Mouse (Mus musculus): Measurements from ENCODE around the gene Kcnq5. TPM values are rescaled to one million over a fixed set of nuclear protein-coding genes. Genes with fewer than 3 reads are reported as not detected.
"Not testable (repeated sequence)": the region's sequence is repeated elsewhere in the genome, so short reads cannot be mapped to it uniquely, and the experiment has no call there.

Kcnq5 gene
- polyA plus RNA-seq, 1 experiment from 2014 or later, result 1.3 TPM

DNA sequence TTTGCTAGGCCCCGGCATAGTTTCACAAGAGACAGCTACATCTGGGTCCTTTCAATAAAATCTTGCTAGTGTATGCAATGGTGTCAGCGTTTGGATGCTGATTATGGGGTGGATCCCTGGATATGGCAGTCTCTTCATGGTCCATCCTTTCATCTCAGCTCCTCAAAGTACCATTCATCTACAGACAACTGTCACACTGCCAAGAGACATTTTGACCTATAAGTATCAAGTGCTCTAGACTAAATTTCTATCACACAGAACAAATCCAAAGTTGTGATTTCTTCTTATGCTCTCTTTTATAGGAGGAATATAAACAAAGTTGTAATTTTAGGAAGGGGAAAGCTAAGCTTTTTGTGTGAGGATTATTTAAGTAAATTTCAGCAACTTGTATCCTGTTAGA is 238.5 kb downstream of the Kcnq5 start:
- not testable (repeated sequence) for DNase-seq (ENCODE audit: low spot score); H3K9ac ChIP-seq (ENCODE audit: low read depth, low read length); H3K9me3 ChIP-seq (ENCODE audit: control insufficient read depth, low read length); H3K27me3 ChIP-seq (ENCODE audit: control insufficient read depth, insufficient read depth, low read length); H3K27ac ChIP-seq (ENCODE audit: low read depth, low read length); H3K4me3 ChIP-seq (ENCODE audit: low read depth, low read length); H3K4me2 ChIP-seq (replicated peaks; ENCODE audit: low read depth, low read length); H3K4me1 ChIP-seq (replicated peaks; ENCODE audit: control insufficient read depth, insufficient read depth, low read length); ATAC-seq (ENCODE audit: low FRiP score); H3K36me3 ChIP-seq (ENCODE audit: control insufficient read depth, insufficient read depth, low read length)
- WGBS, result 67% methylated on average over 1 of the region's 2 CpGs

DNA sequence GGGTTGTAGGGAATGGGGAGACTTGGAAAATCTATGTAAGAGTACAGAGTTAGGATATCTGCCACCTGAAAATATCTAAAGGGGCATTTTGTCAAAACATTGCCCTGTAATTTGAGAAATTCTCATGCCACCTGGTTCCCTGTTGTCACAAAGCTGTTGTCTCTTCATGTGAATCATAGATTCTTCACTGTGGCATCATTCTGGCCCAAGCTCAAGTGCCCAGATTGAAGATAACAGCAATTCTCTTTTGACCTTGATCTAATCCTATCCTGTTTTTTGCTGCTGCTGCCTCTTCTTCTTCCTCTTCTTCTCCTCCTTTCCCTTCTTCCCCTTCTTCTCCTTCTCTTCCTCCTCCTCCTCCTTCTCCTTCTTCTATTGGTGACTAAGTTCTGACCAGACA is 240.5 kb downstream of the Kcnq5 start:
- Histone ChIP-seq H3K9me3 (ENCODE audit: control insufficient read depth, low read length) (no peaks in the 10 kb centered on the region), H3K9ac (ENCODE audit: low read depth, low read length) (no peak overlapping the region), H3K4me2 (replicated peaks; ENCODE audit: low read depth, low read length) (no peak overlapping the region), H3K27ac (ENCODE audit: low read depth, low read length) (no peak overlapping the region), H3K4me1 (replicated peaks; ENCODE audit: control insufficient read depth, insufficient read depth, low read length) (no peaks in the 10 kb centered on the region), H3K4me3 (ENCODE audit: low read depth, low read length) (no peak overlapping the region), H3K27me3 (ENCODE audit: control insufficient read depth, insufficient read depth, low read length) (no peaks in the 10 kb centered on the region), H3K36me3 (ENCODE audit: control insufficient read depth, insufficient read depth, low read length) (no peaks in the 10 kb centered on the region)
- ATAC-seq (ENCODE audit: low FRiP score) (no peak), DNase-seq (ENCODE audit: low spot score) (no peak)

- Histone ChIP-seq H3K27me3 (ENCODE audit: control insufficient read depth, insufficient read depth, low read length) (no peaks in the 10 kb centered on the region), H3K4me2 (replicated peaks; ENCODE audit: low read depth, low read length) (no peak overlapping the region), H3K4me3 (ENCODE audit: low read depth, low read length) (no peak overlapping the region), H3K4me1 (replicated peaks; ENCODE audit: control insufficient read depth, insufficient read depth, low read length) (no peaks in the 10 kb centered on the region), H3K36me3 (ENCODE audit: control insufficient read depth, insufficient read depth, low read length) (no peaks in the 10 kb centered on the region), H3K9ac (ENCODE audit: low read depth, low read length) (no peak overlapping the region), H3K9me3 (ENCODE audit: control insufficient read depth, low read length) (no peaks in the 10 kb centered on the region), H3K27ac (ENCODE audit: low read depth, low read length) (no peak overlapping the region)
- ATAC-seq (ENCODE audit: low FRiP score), result no peak
- WGBS, result 90% methylated on average over 3 of the region's 3 CpGs
- DNase-seq (ENCODE audit: low spot score), result no peak
These were observed 246.9 kb downstream of the Kcnq5 start for GRCm38 (mm10) chr1:21714816-21715215.

DNA sequence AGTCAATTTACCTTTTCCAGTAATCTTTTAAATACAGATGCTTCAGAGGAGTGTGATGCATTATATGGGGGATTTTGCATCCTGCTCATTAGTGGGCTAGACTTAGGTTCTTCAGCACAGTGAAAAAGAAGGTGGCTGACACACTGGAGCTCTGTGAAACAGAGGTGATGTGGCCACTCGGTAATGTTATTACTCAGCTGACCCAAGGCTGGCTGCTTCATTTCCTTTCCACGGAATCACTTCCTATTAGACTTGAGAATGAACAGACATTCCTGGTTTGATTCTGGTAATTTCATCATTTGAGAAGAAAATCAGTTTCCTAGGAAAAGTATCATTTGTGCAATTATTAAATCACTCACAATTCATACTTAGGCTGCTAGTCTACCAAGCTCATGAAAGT is 249.0 kb downstream of the Kcnq5 start:
- H3K27ac ChIP-seq (ENCODE audit: low read depth, low read length), result no peak overlapping the region
- H3K27me3 ChIP-seq (ENCODE audit: control insufficient read depth, insufficient read depth, low read length), result no peaks in the 10 kb centered on the region
- H3K9me3 ChIP-seq (ENCODE audit: control insufficient read depth, low read length), result no peaks in the 10 kb centered on the region
- H3K4me2 ChIP-seq (replicated peaks; ENCODE audit: low read depth, low read length), result no peak overlapping the region
- no peaks in the 10 kb centered on the region for H3K4me1 ChIP-seq (replicated peaks; ENCODE audit: control insufficient read depth, insufficient read depth, low read length)
- no peaks in the 10 kb centered on the region for H3K36me3 ChIP-seq (ENCODE audit: control insufficient read depth, insufficient read depth, low read length)
- no peak for ATAC-seq (ENCODE audit: low FRiP score)
- no peak for DNase-seq (ENCODE audit: low spot score)
- WGBS, result 82% methylated on average over 2 of the region's 2 CpGs
- no peak overlapping the region for H3K9ac ChIP-seq (ENCODE audit: low read depth, low read length)
- no peak overlapping the region for H3K4me3 ChIP-seq (ENCODE audit: low read depth, low read length)

- DNase-seq (ENCODE audit: low spot score), result no peak
- H3K27me3 ChIP-seq (ENCODE audit: control insufficient read depth, insufficient read depth, low read length), result no peaks in the 10 kb centered on the region
These were observed 271.3 kb downstream of the Kcnq5 start for GRCm38 (mm10) chr1:21690458-21690857.

DNA sequence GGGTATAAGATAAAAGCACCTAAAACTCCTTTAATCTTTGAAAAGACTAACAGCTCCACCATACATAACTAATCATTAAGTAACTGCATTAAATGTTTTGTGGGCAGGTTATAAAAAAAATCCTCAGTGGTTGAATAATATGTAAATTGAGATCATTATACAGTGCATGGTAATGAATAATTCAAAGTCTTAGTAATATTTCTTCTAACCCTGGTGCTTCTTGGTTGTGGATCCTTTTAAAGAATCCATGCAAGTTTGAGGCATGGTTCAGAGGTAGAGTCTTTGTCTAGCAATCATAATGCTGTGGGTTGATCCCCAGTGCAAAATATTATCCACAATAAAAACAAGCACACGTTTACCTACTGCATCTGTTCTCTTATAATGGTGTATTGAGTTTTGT is 272.8 kb downstream of the Kcnq5 start:
- DNase-seq (ENCODE audit: low spot score), result no peak
- ATAC-seq (ENCODE audit: low FRiP score), result no peak
- no peaks in the 10 kb centered on the region for H3K9me3 ChIP-seq (ENCODE audit: control insufficient read depth, low read length)
- no peak overlapping the region for H3K9ac ChIP-seq (ENCODE audit: low read depth, low read length)
- no peaks in the 10 kb centered on the region for H3K36me3 ChIP-seq (ENCODE audit: control insufficient read depth, insufficient read depth, low read length)
- no peaks in the 10 kb centered on the region for H3K4me1 ChIP-seq (replicated peaks; ENCODE audit: control insufficient read depth, insufficient read depth, low read length)
- no peak overlapping the region for H3K4me2 ChIP-seq (replicated peaks; ENCODE audit: low read depth, low read length)
- H3K4me3 ChIP-seq (ENCODE audit: low read depth, low read length), result no peak overlapping the region
- no peaks in the 10 kb centered on the region for H3K27me3 ChIP-seq (ENCODE audit: control insufficient read depth, insufficient read depth, low read length)
- WGBS, result 86% methylated on average over 1 of the region's 1 CpGs
- no peak overlapping the region for H3K27ac ChIP-seq (ENCODE audit: low read depth, low read length)

More at GRCm38 (mm10) chr1:21690458-21690857, 271.3 kb downstream of the Kcnq5 start:
- no peak overlapping the region for H3K27ac ChIP-seq (ENCODE audit: low read depth, low read length)
- ATAC-seq (ENCODE audit: low FRiP score), result no peak
- no peak overlapping the region for H3K9ac ChIP-seq (ENCODE audit: low read depth, low read length)
- WGBS, result 91% methylated on average over 2 of the region's 2 CpGs
- no peak overlapping the region for H3K4me3 ChIP-seq (ENCODE audit: low read depth, low read length)
- H3K36me3 ChIP-seq (ENCODE audit: control insufficient read depth, insufficient read depth, low read length), result no peaks in the 10 kb centered on the region
- no peaks in the 10 kb centered on the region for H3K4me1 ChIP-seq (replicated peaks; ENCODE audit: control insufficient read depth, insufficient read depth, low read length)
- H3K4me2 ChIP-seq (replicated peaks; ENCODE audit: low read depth, low read length), result no peak overlapping the region
- H3K9me3 ChIP-seq (ENCODE audit: control insufficient read depth, low read length), result no peaks in the 10 kb centered on the region

- no peak for ATAC-seq (ENCODE audit: low FRiP score)
- H3K9ac ChIP-seq (ENCODE audit: low read depth, low read length), result no peak overlapping the region
- H3K27me3 ChIP-seq (ENCODE audit: control insufficient read depth, insufficient read depth, low read length), result no peaks in the 10 kb centered on the region
- no peak overlapping the region for H3K4me3 ChIP-seq (ENCODE audit: low read depth, low read length)
- H3K27ac ChIP-seq (ENCODE audit: low read depth, low read length), result no peak overlapping the region
- H3K4me1 ChIP-seq (replicated peaks; ENCODE audit: control insufficient read depth, insufficient read depth, low read length), result no peaks in the 10 kb centered on the region
- no peaks in the 10 kb centered on the region for H3K9me3 ChIP-seq (ENCODE audit: control insufficient read depth, low read length)
- no peak overlapping the region for H3K4me2 ChIP-seq (replicated peaks; ENCODE audit: low read depth, low read length)
- no peaks in the 10 kb centered on the region for H3K36me3 ChIP-seq (ENCODE audit: control insufficient read depth, insufficient read depth, low read length)
- WGBS, result 90% methylated on average over 3 of the region's 3 CpGs
- no peak for DNase-seq (ENCODE audit: low spot score)
These were observed 277.3 kb downstream of the Kcnq5 start for GRCm38 (mm10) chr1:21684444-21684843.

DNA sequence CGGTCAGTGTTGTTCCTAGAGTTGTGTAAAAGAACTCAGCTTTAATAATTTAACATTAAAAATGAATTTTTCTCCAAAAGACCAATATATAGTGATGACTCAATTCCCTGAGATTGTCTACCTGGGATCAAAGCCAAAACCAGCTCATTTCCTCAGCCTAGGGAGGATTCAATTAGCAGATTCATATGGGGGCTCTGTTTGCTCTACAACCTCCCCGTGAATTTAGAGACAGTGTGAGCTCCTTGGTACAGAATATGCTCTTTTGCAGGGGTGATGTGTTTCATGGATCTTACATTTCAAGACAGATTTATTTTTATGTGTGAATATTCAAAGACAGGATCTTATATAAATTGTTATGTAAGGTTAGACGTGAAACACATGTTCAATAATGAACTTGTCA is 284.9 kb downstream of the Kcnq5 start:
- Histone ChIP-seq H3K27me3 (ENCODE audit: control insufficient read depth, insufficient read depth, low read length) (no peaks in the 10 kb centered on the region), H3K27ac (ENCODE audit: low read depth, low read length) (no peak overlapping the region), H3K4me2 (replicated peaks; ENCODE audit: low read depth, low read length) (no peak overlapping the region), H3K4me1 (replicated peaks; ENCODE audit: control insufficient read depth, insufficient read depth, low read length) (no peaks in the 10 kb centered on the region), H3K9ac (ENCODE audit: low read depth, low read length) (no peak overlapping the region), H3K9me3 (ENCODE audit: control insufficient read depth, low read length) (no peaks in the 10 kb centered on the region), H3K36me3 (ENCODE audit: control insufficient read depth, insufficient read depth, low read length) (no peaks in the 10 kb centered on the region), H3K4me3 (ENCODE audit: low read depth, low read length) (no peak overlapping the region)
- DNase-seq (ENCODE audit: low spot score) (no peak), ATAC-seq (ENCODE audit: low FRiP score) (no peak)
- WGBS, result 92% methylated on average over 3 of the region's 3 CpGs

DNA sequence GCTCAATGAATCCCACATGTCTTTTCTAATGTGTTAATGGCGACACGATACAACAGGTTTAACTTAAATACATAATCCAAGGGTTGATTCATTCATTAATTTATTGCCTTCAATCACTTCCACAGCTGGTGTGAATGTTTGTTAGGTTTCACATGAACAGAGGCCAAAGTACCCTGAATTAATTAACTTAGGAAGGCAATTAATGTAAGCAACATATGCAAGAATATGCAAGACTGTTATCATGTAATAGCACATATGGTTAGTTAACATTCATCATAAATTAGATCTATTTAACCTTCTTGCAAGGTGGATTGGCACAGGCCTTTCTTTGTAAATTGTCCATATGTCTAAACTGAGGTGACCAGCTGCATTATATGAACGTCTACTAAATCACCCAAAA is 300.9 kb downstream of the Kcnq5 start:
- Histone ChIP-seq H3K4me2 (replicated peaks; ENCODE audit: low read depth, low read length) (no peak overlapping the region), H3K36me3 (ENCODE audit: control insufficient read depth, insufficient read depth, low read length) (no peaks in the 10 kb centered on the region), H3K4me1 (replicated peaks; ENCODE audit: control insufficient read depth, insufficient read depth, low read length) (no peaks in the 10 kb centered on the region), H3K27me3 (ENCODE audit: control insufficient read depth, insufficient read depth, low read length) (no peaks in the 10 kb centered on the region), H3K9ac (ENCODE audit: low read depth, low read length) (no peak overlapping the region), H3K4me3 (ENCODE audit: low read depth, low read length) (no peak overlapping the region), H3K9me3 (ENCODE audit: control insufficient read depth, low read length) (no peaks in the 10 kb centered on the region), H3K27ac (ENCODE audit: low read depth, low read length) (no peak overlapping the region)
- DNase-seq (ENCODE audit: low spot score) (no peak), ATAC-seq (ENCODE audit: low FRiP score) (no peak)
- 84% methylated on average over 3 of the region's 3 CpGs for WGBS

Measured in hindbrain, embryonic 11.5 days (tissue).